Mouse (Mus musculus) megakaryocyte, embryonic 14.5 days (primary cell): Measurements from ENCODE around the gene Ssbp3.

Experiments
- FLI1 ChIP-seq: IDR thresholded peaks from 2 replicates; pipeline ENCODE4 v1.6.1; 2012; ENCODE audit warnings: low read length, inconsistent platforms, mixed read lengths
- GATA1 ChIP-seq: IDR thresholded peaks from 3 replicates; pipeline ENCODE4 v1.6.1; 2012; ENCODE audit warnings: mixed read lengths, low read length, inconsistent platforms, borderline replicate concordance

DNA sequence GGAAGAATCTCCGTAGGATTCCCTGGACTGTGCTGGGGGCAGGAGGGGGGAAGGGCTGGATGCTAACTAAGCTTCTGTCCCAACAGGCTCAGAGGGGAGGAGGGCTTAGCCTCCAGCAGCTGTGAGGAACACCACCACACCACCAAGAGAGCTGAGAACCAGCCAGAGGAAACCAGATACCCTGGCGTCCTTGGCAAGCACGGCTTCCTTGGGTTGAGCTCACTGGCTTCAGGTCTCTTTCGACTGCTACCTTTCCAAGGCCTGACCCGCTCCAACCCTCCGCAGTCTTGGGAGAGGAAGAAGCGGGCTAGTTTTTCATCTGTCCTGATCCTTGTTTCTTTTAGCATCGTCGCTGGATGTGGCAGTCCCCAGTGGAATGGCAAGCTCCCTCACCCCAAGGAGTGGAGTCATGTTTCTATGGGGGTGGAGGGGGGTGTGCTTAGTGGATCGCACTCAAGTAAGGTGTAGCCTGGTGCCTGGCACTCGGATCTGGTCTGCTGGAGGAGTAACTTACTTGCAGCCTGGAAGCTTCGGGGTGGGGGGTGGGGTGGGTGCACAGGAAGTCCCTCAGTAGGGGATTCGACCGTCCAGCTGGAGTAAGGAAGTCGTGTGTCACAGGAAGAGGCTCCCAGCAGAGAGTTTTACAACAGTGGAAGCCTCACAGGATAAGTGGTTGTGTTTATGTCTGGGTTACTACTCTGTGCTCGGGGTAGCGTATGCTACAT, 2.6 kb upstream of the Ssbp3 start:
- TF ChIP-seq GATA1 (no peak), FLI1 (no peak)
